Mouse (Mus musculus): ENCODE measurements at regions not wholly inside any gene's neighbourhood (a gene's known extent, or its start where the extent isn't known, plus 50 kb on each side); places are given as distances from the start of the nearest gene placed in this dataset.

DNA sequence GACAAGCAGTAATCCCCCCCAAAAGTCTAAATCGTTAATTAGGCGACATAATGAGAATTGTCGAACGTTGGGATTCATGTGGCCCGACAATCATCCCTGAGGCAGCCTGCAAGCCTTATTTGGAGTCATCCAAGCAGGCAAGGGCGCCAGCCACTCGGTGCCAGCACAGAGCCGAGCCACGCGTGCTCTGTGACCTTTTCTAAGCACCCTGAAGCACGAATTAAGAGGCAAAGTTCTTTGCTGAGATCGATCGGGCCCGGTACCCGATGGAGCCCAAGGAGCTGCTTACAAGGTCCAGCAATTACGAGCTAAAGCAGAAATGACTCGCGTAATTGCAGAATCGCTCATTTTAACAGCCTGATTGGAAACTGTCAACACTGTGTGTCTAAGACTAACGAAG, 61.9 kb upstream of the Ppp2r5c start:
- intact Hi-C loops (cut with DNase I) = no loop called here
- DNase-seq (ENCODE audit: low spot score in 2 of 2) = no peak

DNA sequence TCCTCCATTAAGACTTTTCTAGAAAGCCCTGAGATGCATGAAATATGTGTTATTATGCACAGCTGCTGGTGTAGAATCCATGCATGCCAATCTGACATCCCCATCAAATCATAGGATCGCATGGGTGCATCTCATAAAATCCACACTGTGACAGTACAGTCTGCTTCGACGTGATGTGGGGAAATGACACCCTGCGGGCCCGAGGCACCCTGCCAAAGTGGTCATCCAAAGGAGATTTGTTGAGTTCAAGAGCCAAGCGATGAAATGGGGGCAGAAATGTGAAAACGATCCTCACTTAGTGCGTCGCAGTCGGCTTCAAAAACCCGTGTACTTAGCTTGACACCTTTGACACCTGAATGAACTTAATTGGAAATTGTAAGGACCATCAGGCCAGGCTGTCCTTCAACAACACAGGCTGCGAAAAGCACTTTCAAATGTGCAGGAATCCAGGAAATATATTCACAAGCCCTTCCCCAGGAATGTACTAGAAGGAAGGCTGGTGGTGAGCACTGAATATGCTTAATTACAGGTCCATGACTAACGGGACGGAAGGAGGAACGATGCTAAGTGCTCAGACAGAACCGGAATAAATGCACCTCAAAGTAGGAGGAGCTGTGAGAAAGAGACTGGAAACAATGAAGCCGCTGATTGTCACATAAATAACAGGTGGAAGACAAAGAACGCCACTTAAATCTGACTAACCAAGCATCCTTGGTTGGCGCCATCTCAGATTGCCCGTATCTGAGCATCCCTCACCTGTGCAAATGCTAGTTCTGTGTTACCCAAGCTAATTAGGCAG, 60.9 kb upstream of the Ppp2r5c start:
- no peak for DNase-seq (ENCODE audit: low spot score in 2 of 2)
- intact Hi-C loops (cut with DNase I) = no loop called here

DNA sequence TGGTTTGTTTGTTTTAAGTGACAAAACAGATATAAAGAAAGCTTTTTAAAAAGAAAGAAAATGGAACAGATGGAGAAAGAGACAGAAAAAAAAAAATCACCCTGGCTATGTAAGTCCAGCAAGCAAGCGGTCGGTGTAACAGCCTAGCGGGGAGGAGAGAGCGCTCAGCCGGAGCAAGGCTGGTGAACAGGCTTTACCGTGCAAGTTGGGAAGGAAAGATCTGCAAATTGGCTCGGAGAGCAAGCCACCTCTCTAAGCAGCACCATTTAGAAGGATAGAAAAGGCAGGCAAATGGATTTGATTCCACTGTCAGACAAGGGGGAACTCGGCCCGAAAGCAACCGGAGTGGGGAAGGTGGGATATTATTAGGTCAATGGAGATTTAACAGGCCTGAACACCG, 59.9 kb upstream of the Ppp2r5c start:
- intact Hi-C loops (cut with DNase I) = no loop called here
- DNase-seq (ENCODE audit: low spot score in 2 of 2) = no peak

DNA sequence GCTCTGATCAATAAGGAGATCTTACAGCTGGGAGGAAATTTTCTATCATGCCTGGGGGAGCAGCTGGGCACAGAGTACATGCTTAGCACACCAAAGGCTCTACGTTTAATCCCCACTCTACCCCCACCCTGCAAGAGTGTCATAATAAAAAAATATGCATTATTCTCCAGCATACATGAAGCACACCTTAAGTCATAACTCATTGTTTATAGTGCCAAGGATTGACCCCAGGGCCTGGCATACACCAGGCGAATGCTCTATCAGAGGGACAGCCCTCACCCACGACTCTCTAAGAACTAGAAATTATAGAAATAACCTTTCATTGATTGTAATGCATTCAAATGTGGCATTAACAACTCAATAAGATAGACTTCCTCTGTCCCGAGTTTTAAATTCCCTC, 59.4 kb upstream of the Ppp2r5c start:
- no peak for DNase-seq (ENCODE audit: low spot score in 2 of 2)

DNA sequence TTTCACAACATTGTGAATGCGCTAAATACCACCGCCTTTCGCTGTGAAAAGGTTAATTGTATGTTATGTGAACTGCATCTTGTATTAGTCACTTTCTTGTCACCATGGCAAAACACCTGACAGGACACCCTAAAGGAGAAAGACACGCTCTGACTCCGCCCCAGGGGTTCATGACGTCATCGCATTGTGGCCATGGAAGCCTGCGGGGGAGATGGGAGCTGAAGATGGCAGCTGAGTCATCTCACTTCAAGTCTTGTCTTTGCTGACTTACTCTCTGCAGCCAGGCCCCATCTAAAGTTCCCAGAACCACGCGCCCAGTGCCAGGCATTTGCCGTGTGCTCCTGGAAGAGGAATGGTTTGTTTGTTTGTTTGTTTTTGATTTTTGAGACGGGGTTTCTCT, 57.5 kb upstream of the Ppp2r5c start:
- intact Hi-C loops (cut with DNase I) = no loop called here
- no peak for DNase-seq (ENCODE audit: low spot score in 2 of 2)

More for the DNA sequence above, 59.4 kb upstream of the Ppp2r5c start:
- intact Hi-C loops (cut with DNase I) = no loop called here

DNA sequence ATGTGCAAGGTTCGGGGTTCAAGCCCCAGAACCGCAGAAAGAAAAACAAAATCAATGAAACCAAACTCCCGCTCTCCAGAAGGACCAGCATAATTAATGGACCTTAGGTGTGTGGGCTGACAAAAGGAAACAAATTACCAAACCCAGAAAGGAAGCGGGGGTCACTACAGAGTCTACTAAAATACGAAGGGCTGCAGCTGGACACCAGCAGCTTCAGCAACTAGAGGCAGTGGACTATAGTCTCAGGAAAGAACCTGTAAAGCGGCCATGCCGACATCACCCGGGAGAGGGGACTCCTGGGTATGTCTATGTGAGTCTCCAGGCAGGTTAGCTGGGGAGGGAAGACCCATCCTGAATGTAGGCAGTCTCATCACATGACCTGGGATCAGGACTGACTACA, 55.5 kb upstream of the Ppp2r5c start:
- intact Hi-C loops (cut with DNase I) = no loop called here
- no peak for DNase-seq (ENCODE audit: low spot score in 2 of 2)

DNA sequence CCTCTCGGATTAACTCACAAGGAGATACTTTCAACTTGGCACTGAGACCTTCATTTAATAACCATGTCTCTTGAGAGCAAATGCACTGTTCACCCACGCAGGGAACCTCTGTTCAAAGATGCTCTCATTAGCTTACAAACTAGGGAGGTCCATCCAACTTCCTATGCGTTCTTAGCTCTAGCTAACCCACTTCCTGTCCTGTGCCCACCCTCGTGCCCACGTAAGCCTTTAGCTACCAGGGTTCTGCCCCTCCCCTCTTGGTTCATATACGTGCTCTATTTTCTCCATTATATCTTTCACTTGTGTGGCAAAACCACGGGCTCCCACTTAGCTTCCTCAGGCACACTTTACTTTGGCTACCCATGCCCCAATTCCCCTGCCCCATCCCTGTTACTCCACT, 53.4 kb upstream of the Ppp2r5c start:
- DNase-seq (ENCODE audit: low spot score in 2 of 2) = no peak
- intact Hi-C loops (cut with DNase I) = no loop called here

Measured in left cerebral cortex, postnatal 36 days (tissue).